Mouse (Mus musculus) cerebellum, postnatal 14 days (tissue): ENCODE results near the gene Acox1.

Experiments used
- DNase-seq, 2 experiments: peaks; one replicate each; pipeline ENCODE4 v3.0.0; 2021; ENCODE audit warnings: mixed read lengths in 2 of 2

The Acox1 gene

DNA sequence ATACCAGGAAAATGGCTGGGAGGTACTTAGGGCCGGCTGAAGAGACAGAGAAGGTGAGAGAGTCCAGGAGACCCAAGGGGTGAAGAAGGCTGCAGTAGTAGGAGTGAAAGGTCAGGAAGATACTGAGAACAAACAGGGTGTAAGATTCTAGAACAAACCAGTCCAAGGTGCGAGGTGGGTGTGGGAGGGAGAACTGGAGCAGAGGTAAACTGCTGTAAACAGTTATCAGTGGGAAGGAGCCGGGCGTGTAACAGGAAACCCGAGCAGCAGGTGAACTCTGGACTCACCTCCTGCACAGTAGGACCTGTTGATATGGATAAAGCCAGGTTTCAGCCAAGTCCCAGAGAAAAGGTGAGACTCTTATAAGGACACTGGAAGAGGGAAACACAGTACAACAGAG, 11.9 kb upstream of the Acox1 start:
- no peak for DNase-seq

DNA sequence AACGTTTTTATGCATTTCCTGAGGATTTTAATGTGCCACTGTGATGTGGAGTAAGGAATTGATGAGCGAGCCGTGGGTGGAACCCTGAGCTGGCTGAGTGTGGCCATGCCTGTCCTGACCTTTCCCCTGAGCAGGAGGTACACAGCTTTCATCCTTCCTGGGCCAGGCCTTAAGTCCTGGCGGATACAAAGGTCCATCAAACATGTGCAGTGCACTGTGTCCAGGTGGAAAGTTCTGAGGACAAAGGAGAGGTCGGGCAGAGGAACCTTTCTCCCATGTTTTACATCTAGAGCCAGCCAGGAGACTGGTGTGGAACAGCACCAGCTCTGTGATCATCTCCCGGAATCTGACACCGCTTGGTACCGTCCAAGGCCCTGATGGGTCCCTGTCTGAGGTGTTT, 10.4 kb upstream of the Acox1 start:
- no peak for DNase-seq

DNA sequence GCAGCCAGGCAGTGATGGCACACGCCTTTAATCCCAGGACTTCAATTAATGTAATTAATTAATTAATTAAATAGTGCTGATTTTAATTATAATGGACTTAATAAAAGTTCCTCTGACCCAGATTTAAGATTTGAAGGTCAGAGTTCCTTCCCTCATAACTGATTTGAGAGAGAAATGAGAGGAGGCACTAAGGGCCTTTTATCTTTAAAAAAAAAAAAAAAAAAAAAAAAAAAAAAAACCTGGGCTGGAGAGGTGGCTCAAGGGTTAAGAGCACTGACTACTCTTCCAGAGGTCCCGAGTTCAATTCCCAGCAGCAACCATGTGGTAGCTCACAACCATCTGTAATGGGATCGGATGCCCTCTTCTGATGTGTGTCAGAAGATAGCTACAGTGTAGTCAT, 9.8 kb upstream of the Acox1 start:
- no peak for DNase-seq

DNA sequence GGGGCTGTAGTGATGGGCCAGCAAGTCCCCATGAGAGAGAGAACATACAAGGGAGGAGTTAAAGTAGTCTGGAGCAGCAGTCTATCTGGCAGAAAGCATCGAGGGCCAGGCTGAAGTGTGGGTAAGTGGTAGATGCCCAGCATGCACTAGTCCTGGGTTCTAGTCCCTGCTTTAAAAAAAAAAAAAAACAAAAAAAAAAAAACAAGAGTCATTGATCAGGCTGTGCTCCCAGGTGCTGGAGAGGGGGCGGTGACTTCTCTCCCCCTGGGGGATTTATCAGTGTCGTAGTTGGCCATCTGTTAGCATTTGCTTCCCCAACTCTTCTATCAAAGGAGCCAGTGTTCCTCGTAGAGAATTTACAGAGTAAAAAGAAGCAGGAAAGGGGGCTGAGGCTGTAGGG, 7.8 kb upstream of the Acox1 start:
- DNase-seq, result no peak

DNA sequence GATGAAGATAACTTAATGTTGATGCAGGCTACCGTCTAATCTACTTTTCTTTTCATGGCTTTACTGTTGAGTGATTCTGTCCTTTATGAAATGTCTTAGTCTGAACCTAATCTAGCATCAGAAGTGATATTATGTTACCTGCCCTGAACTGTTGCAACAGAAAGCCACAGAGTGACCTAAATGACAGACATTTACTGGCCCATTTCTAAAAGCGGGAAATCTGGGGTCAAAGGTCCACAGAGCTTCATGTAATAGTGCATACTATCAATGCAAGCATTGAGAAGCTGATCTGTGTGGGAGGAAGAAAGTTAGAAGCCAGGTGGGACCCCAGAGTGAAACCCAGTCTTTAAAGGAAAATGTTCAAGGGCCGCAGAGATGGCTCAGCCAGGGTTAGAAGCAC, 4.3 kb upstream of the Acox1 start:
- no peak for DNase-seq

DNA sequence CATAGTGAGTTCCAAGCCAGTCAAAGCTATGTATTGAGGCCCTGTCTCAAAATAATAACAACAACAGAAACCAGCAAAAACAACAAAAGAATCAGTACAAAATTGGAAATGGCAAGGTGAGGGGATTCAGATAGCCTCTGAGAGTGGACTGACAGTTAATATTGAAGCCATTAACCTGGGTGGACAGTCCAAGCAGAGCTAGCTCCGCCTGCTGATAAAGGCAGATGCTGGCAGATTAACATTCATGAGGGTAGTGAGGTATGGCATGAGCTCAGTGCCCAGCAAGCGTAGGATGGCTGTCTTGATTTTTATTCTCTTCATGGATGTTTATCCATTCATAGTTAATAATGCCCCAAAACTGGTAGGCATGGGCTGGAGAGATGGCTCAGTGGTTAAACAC, 2.3 kb upstream of the Acox1 start:
- no peak for DNase-seq

DNA sequence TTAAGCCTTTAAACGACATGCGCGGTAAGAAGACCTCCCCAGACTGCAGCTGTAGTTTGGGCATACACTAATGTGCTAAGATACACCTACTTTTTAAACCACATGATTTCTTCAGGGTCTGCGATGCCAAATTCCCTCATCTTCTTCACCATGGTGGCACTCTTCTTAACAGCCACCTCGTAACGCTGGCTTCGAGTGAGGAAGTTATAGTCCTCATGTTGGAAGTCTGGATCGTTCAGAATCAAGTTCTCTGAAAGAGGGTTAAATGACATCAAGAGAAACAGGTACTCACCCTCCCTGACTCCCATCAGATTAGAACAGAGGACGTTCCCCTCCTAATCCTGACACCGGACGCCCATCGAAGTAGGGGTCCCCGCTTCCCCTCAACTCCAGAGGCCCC, 713 bp downstream of the Acox1 start:
- no peak for DNase-seq

DNA sequence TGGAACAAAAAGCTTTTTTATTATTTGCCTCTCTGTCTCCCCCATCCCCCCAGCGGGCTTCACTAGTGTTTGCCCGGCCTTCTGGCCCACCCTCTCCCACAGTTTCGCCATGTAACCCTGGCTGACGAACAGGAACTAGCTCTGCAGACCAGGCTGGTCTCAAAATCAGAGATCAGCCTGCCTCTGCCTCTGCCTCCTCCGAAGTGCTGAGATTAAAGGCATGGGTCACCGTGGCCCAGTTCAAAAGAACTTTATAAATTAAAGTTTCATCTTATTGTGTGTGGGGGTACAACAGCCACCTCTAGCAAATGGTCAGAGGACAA, 1.3 kb downstream of the Acox1 start:
- DNase-seq, result no peak

DNA sequence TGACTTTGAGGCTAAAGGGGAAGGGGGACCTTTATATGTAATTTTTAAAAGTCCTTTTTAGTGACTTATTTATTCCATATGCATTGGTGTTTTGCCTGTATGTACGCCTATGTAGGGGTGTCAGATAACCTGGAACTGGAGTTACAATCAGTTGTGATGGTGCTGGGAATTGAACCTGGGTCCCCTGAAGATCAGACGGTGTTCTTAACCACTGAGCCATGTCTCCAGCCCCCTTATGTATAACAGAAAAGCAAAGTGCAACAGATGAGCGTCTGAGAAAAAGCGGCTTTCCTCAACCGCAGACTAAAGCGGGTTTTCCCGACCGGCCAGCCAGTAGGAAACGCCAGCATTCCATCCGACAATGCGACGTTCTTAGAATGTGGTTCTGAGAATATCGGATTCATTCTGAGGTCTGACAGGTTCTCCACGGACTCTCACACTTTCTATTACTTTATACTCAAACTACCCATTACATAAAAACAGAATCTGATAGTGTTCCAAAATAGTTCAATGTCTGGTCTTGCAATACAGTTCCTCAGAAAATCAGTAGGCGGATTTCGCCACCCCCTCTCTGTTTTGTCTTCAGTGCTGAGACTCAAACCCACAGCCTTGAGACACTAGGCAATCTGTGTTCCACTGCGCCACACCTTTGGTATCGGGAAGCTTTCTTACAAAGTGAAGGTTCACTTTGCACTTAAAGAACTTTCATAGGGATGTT, 1.8 kb downstream of the Acox1 start:
- DNase-seq, result no peak

DNA sequence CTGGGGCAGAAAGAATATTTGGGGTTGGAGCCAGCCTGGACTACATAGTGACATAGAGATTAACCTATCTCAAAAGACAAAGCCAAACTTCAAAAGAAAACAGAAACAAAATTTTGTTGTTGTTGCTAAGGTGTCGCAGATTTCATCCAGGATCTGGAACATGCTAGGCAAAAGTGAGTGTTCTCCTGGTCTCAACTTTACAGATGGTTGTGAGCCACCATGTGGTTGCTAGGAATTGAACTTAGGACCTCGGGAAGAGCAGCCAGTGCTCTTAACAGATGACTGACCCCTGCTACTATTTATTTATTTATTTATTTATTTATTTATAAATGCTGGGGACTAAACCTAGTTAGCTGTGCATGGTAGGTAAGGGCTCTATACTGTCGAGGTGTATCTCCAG, 2.5 kb downstream of the Acox1 start:
- DNase-seq, result no peak

DNA sequence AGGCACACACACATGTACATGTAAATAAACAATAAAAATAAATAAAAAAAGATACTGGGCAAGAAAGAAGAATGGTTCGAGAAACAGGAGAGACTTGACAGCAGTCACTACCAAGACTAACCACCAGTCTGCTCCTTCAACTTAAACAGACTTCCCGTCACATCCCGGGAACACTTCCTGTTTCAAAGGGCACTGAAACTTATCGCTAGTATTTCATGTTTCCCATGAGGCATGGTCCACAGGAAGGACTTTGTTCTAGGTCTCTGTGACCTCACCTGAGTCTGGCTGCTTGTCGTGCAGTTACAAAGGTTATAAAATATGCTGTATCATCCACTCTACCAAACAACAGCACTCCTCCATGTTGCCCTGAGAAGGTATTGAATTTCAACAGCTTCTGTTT, 3.6 kb downstream of the Acox1 start:
- DNase-seq, result no peak

DNA sequence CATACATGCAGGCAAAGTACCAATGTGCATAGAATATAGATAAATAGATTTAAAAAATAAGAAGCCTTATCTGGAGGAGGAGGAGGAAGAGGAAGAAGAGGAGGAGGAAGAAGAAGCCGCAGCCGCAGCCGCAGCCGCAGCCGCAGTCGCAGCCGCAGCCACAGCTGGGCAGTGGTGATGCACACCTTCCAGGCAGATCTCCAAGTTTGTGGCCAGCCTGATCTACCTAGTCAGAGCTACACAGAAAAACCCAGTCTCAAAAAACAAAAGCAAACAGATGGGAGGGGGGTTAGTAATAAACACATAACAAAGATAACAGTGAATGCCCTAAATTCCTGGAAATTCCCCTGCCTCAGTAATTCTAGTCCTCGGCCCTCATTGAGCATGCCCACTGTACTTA, 4.2 kb downstream of the Acox1 start:
- DNase-seq, result no peak

DNA sequence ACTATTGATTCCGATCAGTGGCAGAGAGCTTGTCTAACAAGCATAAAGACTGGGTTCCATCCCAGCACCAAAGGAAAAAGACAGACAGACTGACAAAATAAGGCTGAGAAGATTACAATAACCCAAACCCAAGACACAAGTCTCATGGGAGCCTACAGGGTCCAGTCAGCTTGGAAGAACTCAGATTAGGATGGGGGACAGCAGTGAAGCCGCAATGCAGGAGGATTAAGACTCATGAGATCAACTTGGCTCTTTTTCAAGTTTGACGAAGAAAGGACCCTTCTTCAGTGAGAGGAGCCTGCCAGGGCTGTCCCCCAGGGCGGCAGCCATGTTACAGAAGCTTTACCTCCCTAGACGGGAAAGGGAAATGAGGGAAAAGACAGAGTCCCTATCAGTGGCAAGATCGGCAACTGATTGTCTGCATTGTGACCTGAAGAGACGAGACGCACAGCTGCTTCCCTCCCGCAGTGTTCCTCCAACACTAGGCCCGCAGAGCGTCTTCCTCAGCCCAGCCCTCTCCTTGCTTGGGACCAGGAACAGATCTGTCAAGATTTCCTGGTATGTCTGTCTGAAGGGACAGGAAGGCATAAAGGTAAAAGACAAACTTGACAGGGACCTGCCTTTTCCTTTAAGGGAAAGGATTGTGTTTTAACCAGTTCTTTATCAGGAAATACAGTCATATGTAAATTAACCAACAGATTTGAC, 11.5 kb downstream of the Acox1 start:
- DNase-seq, result no peak

DNA sequence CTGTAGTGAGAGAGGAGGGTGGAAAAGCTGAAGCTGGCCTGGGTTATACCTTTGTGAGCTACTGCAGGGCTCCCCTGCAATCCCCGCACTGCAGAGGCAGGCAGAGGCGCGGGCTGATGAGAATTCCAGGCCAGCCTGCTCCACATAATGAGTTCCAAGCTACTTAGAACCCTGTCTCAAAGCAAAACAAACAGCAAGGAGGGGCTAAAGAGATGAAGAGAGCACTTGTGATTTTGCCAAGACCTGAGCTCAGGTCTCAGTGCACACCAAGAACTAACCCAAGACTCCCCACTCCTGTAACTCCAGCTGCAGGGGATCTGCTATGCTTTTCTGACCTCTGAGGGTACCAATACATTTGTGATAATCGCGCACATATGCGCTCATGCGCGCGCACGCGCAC, 12.5 kb downstream of the Acox1 start:
- no peak for DNase-seq

DNA sequence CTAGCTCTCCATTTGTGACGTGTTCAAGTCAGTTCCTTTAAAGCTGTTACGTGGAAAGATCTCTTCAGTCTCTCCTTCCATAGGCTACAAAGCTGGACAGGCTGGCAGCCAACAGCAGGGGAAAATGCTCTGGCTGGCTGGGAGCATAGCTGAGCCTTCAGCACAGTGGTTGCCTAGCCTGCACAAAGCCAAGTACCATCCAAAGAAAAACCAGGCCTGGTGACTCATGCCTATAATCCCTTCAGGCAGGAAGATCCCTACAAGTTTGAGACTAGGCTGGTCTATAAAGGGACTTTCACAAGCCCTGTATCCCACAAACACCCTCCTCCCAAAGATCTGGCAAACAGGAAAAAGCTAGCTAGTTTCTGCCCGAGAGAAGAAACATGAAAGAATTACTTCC, 13.0 kb downstream of the Acox1 start:
- DNase-seq, result peak in 1 of 2 experiments; percentile 26

DNA sequence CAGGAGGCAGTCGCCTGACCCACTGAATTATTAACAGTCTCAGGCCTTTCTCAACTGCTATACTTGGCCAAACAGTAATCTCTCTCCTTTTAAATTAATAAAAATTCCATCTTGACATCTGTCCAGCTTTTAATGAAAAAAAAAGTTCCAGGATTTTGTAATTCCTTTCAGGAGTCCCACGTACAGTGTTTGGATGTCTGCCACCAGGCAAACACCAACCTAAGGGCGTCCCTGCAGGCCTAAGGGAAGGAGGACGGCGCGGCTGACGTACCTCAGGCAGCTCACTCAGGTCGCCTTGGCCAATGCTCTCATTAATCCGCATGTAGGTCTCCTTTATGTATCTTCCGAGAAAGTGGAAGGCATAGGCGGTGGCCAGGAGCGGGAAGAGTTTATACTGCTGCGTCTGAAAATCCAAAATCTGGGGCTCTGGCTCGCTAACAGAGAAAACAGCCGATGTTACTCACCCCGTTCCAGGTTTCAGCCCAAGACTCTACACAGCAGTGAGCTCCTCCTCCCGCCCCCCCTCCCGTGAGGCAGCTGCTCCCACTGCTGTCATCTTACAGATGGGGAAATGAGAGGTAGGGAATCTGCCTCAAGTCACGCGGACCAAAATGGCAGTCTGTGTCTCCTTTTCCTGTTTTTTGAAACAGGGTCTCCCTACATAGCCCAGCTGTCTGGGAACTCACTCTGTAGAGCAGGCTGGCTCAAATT, 20.3 kb downstream of the Acox1 start:
- DNase-seq, result no peak

DNA sequence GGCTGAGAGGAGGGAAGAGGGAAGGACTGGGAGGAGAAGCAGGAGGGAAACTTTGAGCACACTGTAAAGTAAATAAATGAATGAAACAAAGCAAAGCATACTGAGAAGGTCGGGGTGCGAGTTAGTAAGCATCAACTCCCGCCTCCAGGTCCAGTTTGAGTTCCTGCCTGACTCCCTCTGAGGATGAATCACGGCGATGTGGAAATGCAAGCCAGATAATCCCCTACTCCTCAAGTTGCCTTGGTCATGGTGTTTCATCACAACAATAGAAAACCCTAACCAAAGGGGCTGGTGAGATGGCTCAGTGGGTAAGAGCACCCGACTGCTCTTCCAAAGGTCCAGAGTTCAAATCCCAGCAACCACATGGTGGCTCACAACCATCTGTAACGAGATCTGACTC, 22.8 kb downstream of the Acox1 start:
- DNase-seq, result no peak

DNA sequence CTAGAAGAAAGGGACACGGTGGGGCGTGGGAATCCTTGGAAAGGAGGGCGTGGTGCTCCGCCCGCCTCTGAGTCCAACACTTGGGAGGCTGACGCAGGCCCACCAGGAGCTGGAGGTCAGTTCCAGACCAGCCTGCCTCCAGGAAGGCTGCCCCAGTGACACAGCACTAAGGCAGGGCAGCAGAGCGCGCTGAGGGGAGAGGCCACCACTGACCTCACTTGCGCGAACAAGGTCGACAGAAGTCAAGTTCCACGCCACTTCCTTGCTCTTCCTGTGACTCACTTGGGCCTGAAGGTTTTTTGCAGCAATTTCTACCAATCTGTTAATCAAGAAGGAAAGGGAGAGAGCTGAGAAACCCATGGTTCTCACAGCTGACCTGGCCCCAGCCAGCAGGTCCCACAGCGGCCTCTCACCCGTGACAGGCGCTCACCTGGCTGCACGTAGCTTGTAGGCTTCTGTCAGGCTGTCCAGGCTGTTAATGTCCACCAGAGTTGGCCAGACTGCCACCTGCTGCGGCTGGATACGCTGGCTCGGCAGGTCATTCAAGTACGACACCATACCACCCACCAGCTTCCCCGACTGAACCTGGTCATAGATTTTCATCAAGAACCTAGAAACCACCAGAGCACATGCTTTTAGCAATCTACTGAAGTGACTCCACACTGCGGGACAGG, 23.9 kb downstream of the Acox1 start:
- no peak for DNase-seq

DNA sequence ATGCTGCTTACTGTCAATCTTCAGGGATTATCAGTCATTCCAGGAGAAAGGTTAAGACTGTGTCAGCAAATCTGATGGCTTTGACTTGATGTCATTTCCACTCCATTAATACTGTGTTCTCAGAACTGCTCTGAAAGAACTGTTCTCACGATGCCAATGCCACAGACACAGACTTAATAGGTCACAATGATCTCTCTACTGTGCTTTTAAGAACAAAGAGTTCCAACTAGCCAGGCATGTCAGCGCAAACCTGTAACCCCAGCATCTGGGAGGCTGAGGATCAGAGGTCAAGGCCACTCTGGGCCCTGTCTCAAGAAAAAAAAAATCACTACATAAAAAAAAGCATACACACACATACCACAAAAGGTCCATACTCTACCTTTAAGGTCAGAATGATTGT, 26.9 kb downstream of the Acox1 start:
- no peak for DNase-seq

DNA sequence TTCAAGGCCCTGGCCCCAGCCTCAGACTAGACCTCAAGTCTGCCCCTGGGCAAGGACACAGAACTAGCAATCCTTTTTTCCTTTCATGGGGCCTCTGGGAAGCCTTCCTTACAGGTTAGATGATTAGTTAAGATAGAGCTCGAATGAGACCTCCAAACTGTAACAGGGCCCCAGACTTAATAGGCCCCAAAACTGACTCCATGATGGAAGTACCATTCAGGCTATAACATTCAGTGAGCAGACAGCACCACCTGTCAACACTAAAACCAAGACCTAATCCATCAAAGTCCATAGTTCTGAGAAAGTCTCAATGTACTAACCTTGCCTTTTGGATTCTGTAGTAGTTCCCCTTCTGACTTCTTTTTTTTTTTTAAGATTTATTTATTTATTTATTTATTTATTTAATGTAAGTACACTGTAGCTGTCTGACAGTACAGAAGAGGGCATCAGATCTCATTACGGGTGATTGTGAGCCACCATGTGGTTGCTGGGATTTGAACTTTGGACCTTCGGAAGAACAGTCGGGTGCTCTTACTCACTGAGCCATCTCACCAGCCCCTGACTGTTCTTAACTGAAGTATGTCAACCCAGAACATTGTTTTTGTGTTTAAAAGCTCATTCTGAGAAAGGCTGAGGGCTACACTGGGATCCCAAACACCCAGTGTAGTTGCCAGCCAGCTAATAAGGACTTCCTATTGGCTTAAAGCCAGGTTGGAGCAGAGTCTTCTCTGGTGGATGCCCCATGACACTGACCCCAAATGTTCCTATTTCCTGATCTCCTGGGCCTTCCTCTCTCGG, 28.6 kb downstream of the Acox1 start:
- no peak for DNase-seq

DNA sequence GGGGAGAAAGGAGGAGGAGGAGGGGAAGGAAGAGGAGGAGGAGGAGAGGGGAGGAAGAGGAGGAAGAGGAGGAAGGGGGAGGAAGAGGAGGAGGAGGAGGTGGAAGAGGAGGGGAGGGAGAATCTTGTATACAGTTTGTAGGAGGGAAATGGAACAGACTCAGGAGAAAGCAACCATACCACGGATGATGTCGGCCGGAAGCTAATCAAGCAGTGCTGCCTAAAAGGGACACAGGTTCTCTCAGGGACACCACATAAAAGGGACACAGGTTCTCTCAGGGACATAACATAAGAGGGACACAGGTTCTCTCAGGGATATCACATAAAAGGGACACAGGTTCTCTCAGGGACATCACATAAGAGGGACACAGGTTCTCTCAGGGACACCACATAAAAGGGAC, 29.6 kb downstream of the Acox1 start:
- DNase-seq, result no peak

DNA sequence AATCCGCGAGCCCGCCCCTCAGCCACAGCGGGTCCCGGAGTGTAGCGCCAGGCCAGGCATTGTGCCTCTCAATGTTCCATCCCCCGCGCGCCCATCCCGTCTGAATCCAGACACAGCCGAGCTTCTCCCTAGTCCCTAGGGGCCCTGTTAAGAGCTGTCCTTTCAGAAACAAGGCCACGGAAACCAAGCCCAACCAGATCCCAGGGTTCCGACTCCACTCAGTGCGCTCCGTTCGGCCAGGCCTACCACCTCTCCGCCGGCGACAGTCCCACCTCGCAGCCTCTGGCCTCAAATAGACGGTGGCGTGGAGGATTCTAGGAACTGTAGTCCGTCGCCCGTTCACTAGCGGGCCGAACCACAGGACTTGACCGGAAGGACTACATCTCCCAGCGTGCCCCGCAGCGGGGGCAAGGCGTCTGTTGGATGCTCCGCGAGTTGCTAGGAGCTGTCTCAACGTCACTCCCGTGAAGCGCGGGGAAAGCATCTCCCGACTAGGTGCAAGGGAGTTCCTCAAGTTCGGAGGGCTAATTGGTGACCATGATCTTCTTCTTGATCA, 30.9 kb downstream of the Acox1 start, which contains the start of gene Fbf1:
Fbf1 (minus strand) TSS at position 283 of the 556 bp plus-strand sequence.
- DNase-seq, result peak; percentile 98

DNA sequence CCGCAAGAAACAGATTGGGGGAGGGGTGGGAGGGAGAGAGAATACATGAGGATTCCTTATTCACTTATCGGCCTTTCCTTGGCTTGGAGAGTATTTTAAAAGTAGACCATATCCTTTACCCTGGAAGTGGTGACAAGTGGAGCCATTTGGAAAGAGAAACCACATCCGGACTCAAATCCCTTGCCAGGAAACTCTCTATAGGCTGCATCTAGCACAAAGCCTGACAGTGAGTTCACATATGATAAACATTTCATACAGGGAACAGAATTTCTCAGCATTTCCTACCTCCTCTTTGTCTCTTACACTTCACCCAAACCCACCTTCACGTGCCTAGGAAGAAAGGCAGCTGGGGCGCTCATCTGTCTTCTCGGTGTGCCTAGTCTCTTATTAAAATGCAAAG, 31.6 kb downstream of the Acox1 start:
- no peak for DNase-seq
